Mouse (Mus musculus) embryonic fibroblast, embryonic 13.5 days (primary cell): ENCODE data around the gene Cgn.

Experiments used
- CTCF ChIP-seq: IDR thresholded peaks from 2 replicates; pipeline ENCODE4 v1.5.1; 2011; ENCODE audit warnings: mild to moderate bottlenecking, control low read depth, low read length, moderate library complexity, borderline replicate concordance; ENCODE audit not compliant: insufficient read depth
- POLR2A ChIP-seq: IDR thresholded peaks from 2 replicates; pipeline ENCODE4 v1.6.1; 2011; ENCODE audit warnings: low read depth, mild to moderate bottlenecking, control low read depth, low read length, moderate library complexity

GRCm38 (mm10) chr3:94824110-94824509, 37.8 kb upstream of the Cgn start:
- TF ChIP-seq POLR2A (no peak), CTCF (no peak)
